Mouse (Mus musculus): Measurements from ENCODE around the gene Tyw3. TPM values are rescaled to one million over a fixed set of nuclear protein-coding genes. Genes with fewer than 3 reads are reported as not detected.
A peak's percentile ranks its signal among the peaks of the same experiment; 100 is the strongest.

The Tyw3 gene
- polyA plus RNA-seq, 1 experiment from 2014 or later = 15.8 TPM

DNA sequence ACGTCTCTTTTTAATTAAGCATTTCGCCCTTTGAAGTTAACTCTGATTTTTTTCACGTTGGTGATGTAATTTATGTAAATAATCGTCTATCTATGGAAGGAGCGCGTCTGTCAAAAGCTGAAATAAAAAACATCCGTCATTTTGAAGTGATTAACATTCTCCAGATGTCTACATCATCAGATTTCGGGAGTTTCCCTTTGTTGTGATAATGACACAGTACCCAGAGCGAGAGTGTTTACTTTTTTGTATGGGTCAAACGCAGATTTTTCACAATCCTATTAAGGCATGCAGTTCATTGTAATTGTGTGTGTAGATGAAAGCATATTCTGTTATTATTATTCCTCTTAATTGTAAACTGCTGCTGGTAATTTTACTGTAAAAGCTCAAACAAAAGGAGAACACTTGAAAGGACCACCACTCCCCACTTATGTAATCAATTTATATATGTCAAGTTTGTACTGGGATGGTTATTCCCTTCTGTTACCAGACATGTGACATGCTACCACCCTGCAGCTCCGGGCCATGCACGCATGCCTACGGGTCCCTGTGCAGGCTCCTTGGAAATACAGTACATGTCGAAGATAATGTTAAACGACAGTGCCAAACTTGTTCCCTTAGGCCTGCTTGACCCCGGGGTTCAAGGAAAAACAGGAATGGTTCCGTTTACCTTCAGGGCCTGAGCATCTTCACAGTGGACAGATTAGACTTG lies 46.4 kb downstream of the Tyw3 start:
- Histone ChIP-seq H3K4me1 (peaks cover 20% of the 10 kb centered on the region), H3K27me3 (replicated peaks) (peaks cover 2% of the 10 kb centered on the region; the same call in 1 of the 2 replicates), H3K36me3 (no peaks in the 10 kb centered on the region), H3K27ac (no peak overlapping the region), H3K9ac (no peak overlapping the region), H3K4me3 (no peak overlapping the region), H3K4me2 (replicated peaks) (no peak overlapping the region), H3K9me3 (no peaks in the 10 kb centered on the region)
- ATAC-seq (ENCODE audit: low FRiP score, low read depth) = no peak
- 57% methylated on average over 17 of the region's 17 CpGs for WGBS

DNA sequence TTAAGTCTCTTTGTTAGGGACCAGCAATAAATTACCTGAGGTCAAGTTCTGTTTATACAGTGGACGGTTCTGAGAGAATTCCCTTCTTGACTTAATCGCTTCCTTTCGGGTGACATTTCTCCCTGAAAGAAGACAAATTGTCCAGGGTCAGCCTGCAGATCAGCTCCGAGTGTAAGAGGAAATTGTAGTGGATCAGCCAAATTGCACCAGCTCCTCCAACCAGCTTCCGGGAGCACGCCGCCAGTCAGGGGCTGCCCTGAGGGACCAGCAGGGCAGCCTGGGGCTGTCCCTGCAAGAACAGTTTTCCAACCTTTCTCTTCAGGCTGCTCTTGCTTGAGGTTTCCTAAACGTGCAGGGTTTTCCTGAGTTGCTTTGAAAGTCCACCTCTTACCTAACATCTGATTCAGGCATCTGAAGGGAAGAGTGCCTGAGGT lies 48.0 kb downstream of the Tyw3 start:
- peaks cover 2% of the 10 kb centered on the region; the same call in 1 of the 2 replicates for H3K27me3 ChIP-seq (replicated peaks)
- peak overlapping the region; percentile 12; the same call in 1 of the 2 replicates for H3K4me2 ChIP-seq (replicated peaks)
- H3K9me3 ChIP-seq = no peaks in the 10 kb centered on the region
- no peak overlapping the region for H3K4me3 ChIP-seq
- no peaks in the 10 kb centered on the region for H3K36me3 ChIP-seq
- no peak for ATAC-seq (ENCODE audit: low FRiP score, low read depth)
- 4% methylated on average over 8 of the region's 8 CpGs for WGBS
- H3K9ac ChIP-seq = no peak overlapping the region
- peaks cover 20% of the 10 kb centered on the region for H3K4me1 ChIP-seq
- H3K27ac ChIP-seq = no peak overlapping the region

DNA sequence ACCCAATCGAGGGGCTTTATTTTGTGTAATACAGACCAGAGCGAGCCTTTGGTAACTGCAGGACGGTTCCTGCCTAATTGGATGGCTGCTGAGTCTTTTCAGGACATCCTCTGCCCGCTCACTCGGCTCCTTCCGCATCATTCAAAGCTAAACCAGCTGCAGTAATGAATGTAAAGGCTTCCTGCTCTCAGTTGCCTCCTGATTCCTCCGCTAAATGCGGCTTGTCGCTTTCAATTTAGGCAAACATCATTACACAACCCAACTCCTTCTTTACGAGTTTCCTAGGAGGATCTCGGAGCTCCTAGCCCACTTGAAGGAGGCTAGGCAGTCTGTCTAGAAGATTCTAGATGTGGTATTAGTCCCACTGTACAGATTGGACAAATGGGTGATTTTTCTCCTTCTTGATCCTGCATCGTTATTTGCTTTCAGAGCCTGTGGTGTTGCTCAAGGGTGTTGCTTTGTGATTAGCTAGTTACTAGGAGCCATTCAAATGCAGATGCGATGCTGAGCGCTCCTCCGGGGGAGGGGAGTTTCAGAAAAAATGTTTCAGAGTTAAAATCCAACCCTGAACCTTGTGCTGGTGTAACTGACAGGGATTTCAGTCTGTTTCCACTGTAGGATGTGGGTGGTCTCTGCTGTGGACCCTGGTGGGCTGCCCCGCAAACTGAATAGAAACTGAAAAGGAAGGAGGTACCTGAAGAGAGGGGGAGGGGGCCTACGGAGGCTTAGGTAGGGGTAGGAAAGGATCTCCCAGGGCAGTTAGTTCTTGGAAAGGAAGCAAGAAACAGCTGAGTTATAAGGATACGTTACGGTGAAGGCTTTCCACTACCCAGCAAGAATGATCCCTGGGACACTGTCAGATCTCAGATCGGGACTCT lies 49.1 kb downstream of the Tyw3 start:
- peaks cover 2% of the 10 kb centered on the region; the same call in 1 of the 2 replicates for H3K27me3 ChIP-seq (replicated peaks)
- 4% methylated on average over 20 of the region's 20 CpGs for WGBS
- H3K9me3 ChIP-seq = no peaks in the 10 kb centered on the region
- no peak overlapping the region for H3K4me3 ChIP-seq
- H3K27ac ChIP-seq = no peak overlapping the region
- H3K36me3 ChIP-seq = no peaks in the 10 kb centered on the region
- no peak overlapping the region for H3K9ac ChIP-seq
- H3K4me2 ChIP-seq (replicated peaks) = peak overlapping the region; percentile 48
- peaks cover 20% of the 10 kb centered on the region for H3K4me1 ChIP-seq
- ATAC-seq (ENCODE audit: low FRiP score, low read depth) = peak; percentile 38; the same call in 1 of the 2 replicates

- Histone ChIP-seq H3K4me1 (peaks cover 20% of the 10 kb centered on the region), H3K36me3 (no peaks in the 10 kb centered on the region), H3K27ac (no peak overlapping the region), H3K4me3 (no peak overlapping the region), H3K9me3 (no peaks in the 10 kb centered on the region), H3K27me3 (replicated peaks) (peaks cover 2% of the 10 kb centered on the region; the same call in 1 of the 2 replicates), H3K9ac (no peak overlapping the region), H3K4me2 (replicated peaks) (no peak overlapping the region)
- ATAC-seq (ENCODE audit: low FRiP score, low read depth) = no peak
- 73% methylated on average over 4 of the region's 4 CpGs for WGBS
These were observed 50.7 kb downstream of the Tyw3 start for GRCm38 (mm10) chr3:154546234-154546633.

DNA sequence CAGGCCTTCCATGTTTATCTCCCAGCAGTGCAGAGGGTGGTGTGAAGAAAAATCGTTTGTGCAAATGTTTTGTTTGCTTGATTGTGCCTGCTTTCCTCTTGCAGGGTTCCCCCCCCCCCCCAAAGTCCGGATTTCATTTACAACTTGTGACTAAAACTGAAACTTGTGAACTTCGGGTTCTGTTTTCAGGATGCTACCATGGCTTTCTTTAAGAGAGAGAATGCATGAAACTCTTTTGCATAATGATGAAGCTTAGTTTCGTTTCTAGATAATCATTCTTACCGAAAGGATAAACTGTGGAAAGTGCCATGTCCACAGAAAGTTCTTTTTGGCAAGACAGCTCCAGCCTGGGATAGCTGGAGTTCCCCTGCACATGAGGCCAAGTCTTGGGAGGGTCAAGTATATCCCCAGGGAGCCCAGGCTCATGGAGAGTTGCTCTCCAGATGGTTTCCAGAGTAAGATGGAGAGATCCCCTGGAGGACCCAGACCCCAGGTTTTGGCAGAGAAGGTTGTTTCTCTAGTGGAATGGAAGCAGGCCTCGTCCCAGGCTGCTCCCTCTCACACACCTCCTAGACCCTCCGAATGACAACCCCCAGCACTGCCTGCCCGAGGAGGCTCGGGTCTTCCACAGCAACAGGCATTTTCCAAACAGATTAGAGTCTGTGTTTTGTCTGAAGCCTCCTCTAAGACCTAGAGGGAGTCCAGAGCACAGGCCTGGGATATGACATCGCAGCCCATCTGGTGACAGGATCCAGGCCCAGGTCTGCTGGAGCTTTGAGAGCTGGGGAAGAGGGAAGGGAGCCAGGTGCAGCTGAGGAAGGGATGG lies 56.6 kb downstream of the Tyw3 start:
- Histone ChIP-seq H3K9me3 (no peaks in the 10 kb centered on the region), H3K4me2 (replicated peaks) (no peak overlapping the region), H3K36me3 (no peaks in the 10 kb centered on the region), H3K4me3 (no peak overlapping the region), H3K9ac (no peak overlapping the region), H3K27ac (no peak overlapping the region), H3K4me1 (no peaks in the 10 kb centered on the region), H3K27me3 (replicated peaks) (no peaks in the 10 kb centered on the region)
- no peak for ATAC-seq (ENCODE audit: low FRiP score, low read depth)
- WGBS = 74% methylated on average over 10 of the region's 10 CpGs

DNA sequence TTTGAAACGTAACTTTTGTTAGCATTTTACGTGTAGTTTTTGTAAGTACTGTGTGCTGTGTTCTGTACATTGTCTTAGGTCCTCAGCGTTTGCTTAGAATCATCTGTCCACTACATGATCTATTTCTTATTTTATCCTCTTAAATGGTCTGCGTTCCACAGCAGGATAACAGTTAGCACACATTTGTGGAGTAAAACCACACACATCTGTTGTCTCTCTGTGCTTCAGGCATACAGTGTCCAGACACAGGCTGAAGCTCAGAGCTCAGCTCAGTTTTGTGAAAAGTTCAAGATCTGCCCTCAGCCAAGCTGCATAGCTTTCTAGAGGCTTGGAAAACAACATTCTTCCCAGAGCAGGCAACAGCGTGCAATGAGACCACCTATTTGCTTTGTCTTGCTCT lies 60.8 kb downstream of the Tyw3 start:
- no peak overlapping the region for H3K9ac ChIP-seq
- H3K4me3 ChIP-seq = no peak overlapping the region
- H3K36me3 ChIP-seq = no peaks in the 10 kb centered on the region
- no peak overlapping the region for H3K27ac ChIP-seq
- no peaks in the 10 kb centered on the region for H3K9me3 ChIP-seq
- H3K27me3 ChIP-seq (replicated peaks) = no peaks in the 10 kb centered on the region
- 77% methylated on average over 5 of the region's 5 CpGs for WGBS
- no peak overlapping the region for H3K4me2 ChIP-seq (replicated peaks)
- H3K4me1 ChIP-seq = no peaks in the 10 kb centered on the region
- no peak for ATAC-seq (ENCODE audit: low FRiP score, low read depth)

- Histone ChIP-seq H3K27ac (no peak overlapping the region), H3K36me3 (no peaks in the 10 kb centered on the region), H3K4me3 (no peak overlapping the region), H3K27me3 (replicated peaks) (no peaks in the 10 kb centered on the region), H3K4me1 (no peaks in the 10 kb centered on the region), H3K9me3 (no peaks in the 10 kb centered on the region), H3K9ac (no peak overlapping the region), H3K4me2 (replicated peaks) (no peak overlapping the region)
- WGBS = 81% methylated on average over 5 of the region's 5 CpGs
- ATAC-seq (ENCODE audit: low FRiP score, low read depth) = no peak
These were observed 63.7 kb downstream of the Tyw3 start for GRCm38 (mm10) chr3:154533246-154533645.

DNA sequence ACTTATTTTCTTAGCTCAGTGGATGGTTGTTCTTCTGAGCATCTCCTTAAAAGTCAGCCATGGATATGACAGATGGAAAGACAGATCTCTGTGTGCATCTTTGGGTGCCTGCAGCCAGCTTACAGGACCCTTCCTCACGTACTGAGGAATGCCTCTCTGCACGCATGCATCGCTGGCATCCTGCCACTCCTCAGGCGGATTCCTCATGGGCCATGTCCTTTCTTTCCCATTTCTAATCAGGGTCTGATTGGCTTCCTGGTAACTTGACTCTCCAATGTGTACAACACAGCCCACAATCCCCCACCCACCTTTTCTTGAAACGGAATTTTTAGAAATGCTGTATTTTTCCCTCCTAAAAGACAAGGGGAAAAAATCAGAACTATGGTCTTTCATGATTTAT lies 67.9 kb downstream of the Tyw3 start:
- no peak for ATAC-seq (ENCODE audit: low FRiP score, low read depth)
- 66% methylated on average over 5 of the region's 5 CpGs for WGBS

DNA sequence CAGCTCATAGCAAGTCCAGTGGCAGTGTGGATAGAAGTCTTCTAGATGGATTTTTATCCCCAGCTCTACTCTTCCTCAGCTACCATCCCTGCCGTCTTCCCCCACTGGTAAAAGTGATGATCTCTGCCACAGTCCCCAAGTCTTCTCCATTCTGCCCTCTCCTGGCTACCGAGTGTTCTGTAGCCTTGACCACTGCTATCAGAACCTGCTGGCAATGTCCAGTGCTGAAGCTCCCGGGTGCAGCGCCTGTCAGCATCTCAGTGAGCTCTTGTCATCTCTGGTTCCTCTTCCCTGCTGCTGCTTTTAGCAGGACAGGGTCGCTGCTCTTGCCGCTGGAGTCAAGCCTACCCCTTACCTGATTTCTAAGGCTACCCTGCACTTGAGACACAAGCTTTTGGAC lies 70.3 kb downstream of the Tyw3 start:
- no peak overlapping the region for H3K4me3 ChIP-seq
- WGBS = 44% methylated on average over 6 of the region's 6 CpGs
- no peak for ATAC-seq (ENCODE audit: low FRiP score, low read depth)
- H3K9me3 ChIP-seq = no peaks in the 10 kb centered on the region
- H3K9ac ChIP-seq = no peak overlapping the region
- no peak overlapping the region for H3K4me2 ChIP-seq (replicated peaks)
- H3K4me1 ChIP-seq = no peaks in the 10 kb centered on the region
- H3K36me3 ChIP-seq = no peaks in the 10 kb centered on the region
- H3K27me3 ChIP-seq (replicated peaks) = no peaks in the 10 kb centered on the region
- no peak overlapping the region for H3K27ac ChIP-seq

More for the DNA sequence above, 67.9 kb downstream of the Tyw3 start:
- no peaks in the 10 kb centered on the region for H3K4me1 ChIP-seq
- no peak overlapping the region for H3K4me2 ChIP-seq (replicated peaks)
- H3K9ac ChIP-seq = no peak overlapping the region
- no peak overlapping the region for H3K4me3 ChIP-seq
- H3K36me3 ChIP-seq = no peaks in the 10 kb centered on the region
- H3K27me3 ChIP-seq (replicated peaks) = no peaks in the 10 kb centered on the region
- no peaks in the 10 kb centered on the region for H3K9me3 ChIP-seq
- no peak overlapping the region for H3K27ac ChIP-seq

Other genes starting within 250 kb of the Tyw3 start
- gene Cryz, start 393 bp downstream of the Tyw3 start, polyA plus RNA-seq (2016; fragmentation: Nextera tagmentation; extraction: Ambion mirVana) = 11.7 and 13.6 TPM in 2 replicates
- 1.1 and 1.4 TPM in 2 replicates for gene Erich3, start 66.8 kb upstream of the Tyw3 start, polyA plus RNA-seq (2016; fragmentation: Nextera tagmentation; extraction: Ambion mirVana)

Data from neural tube, embryonic 12.5 days (tissue).